Mouse (Mus musculus): Measurements from ENCODE around the gene Plekha5. TPM values are rescaled to one million over a fixed set of nuclear protein-coding genes. Genes with fewer than 3 reads are reported as not detected.

Plekha5 gene
- polyA plus RNA-seq, 1 experiment: 19.0 TPM

DNA sequence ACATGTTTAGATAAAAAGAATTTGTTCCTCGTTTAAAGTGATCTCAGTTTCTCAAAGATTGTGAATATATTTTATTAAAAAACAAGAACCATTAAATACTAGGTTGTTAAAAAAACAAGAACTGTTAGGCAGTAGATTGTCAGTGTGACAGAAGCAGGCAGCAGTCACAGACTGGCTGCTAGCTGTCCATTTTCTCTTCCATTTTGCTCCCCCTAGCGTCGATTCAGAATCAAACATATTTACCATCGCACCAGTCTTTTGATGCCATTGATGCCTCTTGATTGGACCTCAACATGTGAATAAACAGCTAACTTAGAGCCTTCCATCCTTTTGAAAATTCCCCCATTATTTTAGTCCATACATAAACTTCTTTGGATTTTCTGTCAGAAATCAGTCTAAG is 130.4 kb downstream of the Plekha5 start:
- TF ChIP-seq POLR2A (IDR thresholded peaks at IDR 0.05; ENCODE audit: low read depth, low read length) (no peak), CTCF (IDR thresholded peaks at IDR 0.05; ENCODE audit: extremely low read depth, insufficient read length, insufficient replicate concordance, low read depth, low read length) (no peak)
- WGBS: 62% methylated on average over 4 of the region's 4 CpGs

DNA sequence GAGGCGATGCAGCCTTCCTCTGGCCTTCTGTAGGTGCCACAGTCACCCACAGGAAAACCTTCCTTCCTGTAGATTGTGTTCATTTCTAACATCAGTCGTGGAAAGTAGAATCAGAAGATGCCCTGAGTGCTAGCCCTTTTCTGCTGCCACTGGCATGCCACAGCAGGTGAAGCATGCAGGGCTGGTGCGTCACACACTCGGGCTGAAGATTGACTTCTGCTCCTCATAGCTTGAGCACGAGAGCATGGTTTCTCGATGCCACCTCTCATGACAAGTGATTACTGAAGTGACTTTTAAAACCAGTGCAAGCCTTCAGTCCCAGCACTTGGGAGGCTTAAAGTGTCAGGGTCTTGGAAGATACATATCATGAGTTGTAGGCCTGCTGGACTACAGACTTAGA is 135.6 kb downstream of the Plekha5 start:
- no peak for TF ChIP-seq CTCF (IDR thresholded peaks at IDR 0.05; ENCODE audit: extremely low read depth, insufficient read length, insufficient replicate concordance, low read depth, low read length)
- no peak for TF ChIP-seq POLR2A (IDR thresholded peaks at IDR 0.05; ENCODE audit: low read depth, low read length)
- H3K36me3 ChIP-seq (ENCODE audit: control insufficient read depth, insufficient read depth, low read length): peaks cover 12% of the 10 kb centered on the region
- peaks cover 4% of the 10 kb centered on the region for H3K4me1 ChIP-seq (ENCODE audit: control insufficient read depth, insufficient read depth, insufficient read length, low read length)
- H3K4me3 ChIP-seq (ENCODE audit: low read depth, low read length): no peak overlapping the region
- WGBS: 86% methylated on average over 6 of the region's 6 CpGs
- no peaks in the 10 kb centered on the region for H3K27me3 ChIP-seq (ENCODE audit: control insufficient read depth, insufficient read depth, low read length)
- H3K27ac ChIP-seq (ENCODE audit: insufficient read depth, low read depth, low read length): no peak overlapping the region

More for the DNA sequence above, 130.4 kb downstream of the Plekha5 start:
- H3K4me3 ChIP-seq (ENCODE audit: low read depth, low read length): no peak overlapping the region
- H3K27ac ChIP-seq (ENCODE audit: insufficient read depth, low read depth, low read length): no peak overlapping the region
- no peaks in the 10 kb centered on the region for H3K27me3 ChIP-seq (ENCODE audit: control insufficient read depth, insufficient read depth, low read length)
- H3K4me1 ChIP-seq (ENCODE audit: control insufficient read depth, insufficient read depth, insufficient read length, low read length): no peaks in the 10 kb centered on the region
- peaks cover 38% of the 10 kb centered on the region for H3K36me3 ChIP-seq (ENCODE audit: control insufficient read depth, insufficient read depth, low read length)

DNA sequence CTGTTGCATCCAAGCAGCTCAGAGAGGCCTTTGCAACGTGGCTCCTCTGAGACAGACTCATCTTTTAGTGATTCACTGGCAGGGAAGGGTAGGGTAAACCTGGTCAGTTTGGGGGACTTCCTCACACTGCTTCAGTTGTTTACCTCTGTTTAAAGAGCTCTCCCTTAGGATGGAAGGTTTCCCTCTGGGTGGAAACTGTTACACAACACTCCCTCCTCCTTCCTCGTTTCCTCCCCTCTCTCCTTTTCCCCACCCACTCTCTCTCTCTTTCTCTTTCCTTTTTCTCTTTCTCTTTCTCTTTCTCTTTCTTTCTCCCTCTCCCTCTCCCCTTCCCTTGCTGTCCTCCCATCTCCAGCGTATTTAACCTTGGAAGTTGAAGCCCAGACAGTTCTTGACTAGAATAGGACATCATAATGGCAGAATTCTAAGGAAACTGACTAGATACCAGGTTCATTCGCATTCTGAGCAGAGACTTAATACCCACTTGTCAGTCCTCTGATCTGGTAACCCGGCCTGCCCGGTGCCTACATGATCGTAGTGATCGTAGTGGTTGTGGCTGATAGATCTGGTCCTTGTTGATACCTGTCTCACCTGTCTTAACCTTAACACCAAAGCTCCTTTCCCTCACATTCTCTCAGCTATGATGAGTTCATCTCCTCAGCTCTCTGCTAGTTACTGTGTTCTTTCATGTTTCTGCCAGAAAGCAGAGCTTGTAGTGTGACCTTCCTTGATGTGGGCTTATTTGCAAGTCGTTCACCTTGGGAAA is 137.5 kb downstream of the Plekha5 start:
- H3K27ac ChIP-seq (ENCODE audit: insufficient read depth, low read depth, low read length): peak overlapping the region; percentile 4; the same call in 1 of the 2 replicates
- H3K4me3 ChIP-seq (ENCODE audit: low read depth, low read length): no peak overlapping the region
- peaks cover 9% of the 10 kb centered on the region for H3K36me3 ChIP-seq (ENCODE audit: control insufficient read depth, insufficient read depth, low read length)
- H3K4me1 ChIP-seq (ENCODE audit: control insufficient read depth, insufficient read depth, insufficient read length, low read length): peaks cover 4% of the 10 kb centered on the region
- WGBS: 78% methylated on average over 9 of the region's 9 CpGs
- no peaks in the 10 kb centered on the region for H3K27me3 ChIP-seq (ENCODE audit: control insufficient read depth, insufficient read depth, low read length)
- TF ChIP-seq POLR2A (IDR thresholded peaks at IDR 0.05; ENCODE audit: low read depth, low read length): no peak
- no peak for TF ChIP-seq CTCF (IDR thresholded peaks at IDR 0.05; ENCODE audit: extremely low read depth, insufficient read length, insufficient replicate concordance, low read depth, low read length)

- WGBS: 90% methylated on average over 9 of the region's 9 CpGs
- H3K36me3 ChIP-seq (ENCODE audit: control insufficient read depth, insufficient read depth, low read length): peaks cover 11% of the 10 kb centered on the region
- no peak for TF ChIP-seq CTCF (IDR thresholded peaks at IDR 0.05; ENCODE audit: extremely low read depth, insufficient read length, insufficient replicate concordance, low read depth, low read length)
- TF ChIP-seq POLR2A (IDR thresholded peaks at IDR 0.05; ENCODE audit: low read depth, low read length): no peak
These were observed 138.2 kb downstream of the Plekha5 start for GRCm38 (mm10) chr6:140561917-140562590.

GRCm38 (mm10) chr6:140567199-140567598 is 143.3 kb downstream of the Plekha5 start:
- H3K4me3 ChIP-seq (ENCODE audit: low read depth, low read length): no peak overlapping the region
- 94% methylated on average over 2 of the region's 2 CpGs for WGBS

More at GRCm38 (mm10) chr6:140561917-140562590, 138.2 kb downstream of the Plekha5 start:
- H3K4me1 ChIP-seq (ENCODE audit: control insufficient read depth, insufficient read depth, insufficient read length, low read length): peaks cover 4% of the 10 kb centered on the region
- H3K4me3 ChIP-seq (ENCODE audit: low read depth, low read length): no peak overlapping the region
- H3K27ac ChIP-seq (ENCODE audit: insufficient read depth, low read depth, low read length): no peak overlapping the region
- H3K27me3 ChIP-seq (ENCODE audit: control insufficient read depth, insufficient read depth, low read length): no peaks in the 10 kb centered on the region

GRCm38 (mm10) chr6:140567897-140568296 is 144.0 kb downstream of the Plekha5 start:
- H3K36me3 ChIP-seq (ENCODE audit: control insufficient read depth, insufficient read depth, low read length): peaks cover 17% of the 10 kb centered on the region
- WGBS: 69% methylated on average over 2 of the region's 2 CpGs
- H3K27ac ChIP-seq (ENCODE audit: insufficient read depth, low read depth, low read length): no peak overlapping the region
- TF ChIP-seq CTCF (IDR thresholded peaks at IDR 0.05; ENCODE audit: extremely low read depth, insufficient read length, insufficient replicate concordance, low read depth, low read length) (no peak), POLR2A (IDR thresholded peaks at IDR 0.05; ENCODE audit: low read depth, low read length) (no peak)
- no peaks in the 10 kb centered on the region for H3K4me1 ChIP-seq (ENCODE audit: control insufficient read depth, insufficient read depth, insufficient read length, low read length)
- no peaks in the 10 kb centered on the region for H3K27me3 ChIP-seq (ENCODE audit: control insufficient read depth, insufficient read depth, low read length)
- H3K4me3 ChIP-seq (ENCODE audit: low read depth, low read length): no peak overlapping the region

More at GRCm38 (mm10) chr6:140567199-140567598, 143.3 kb downstream of the Plekha5 start:
- TF ChIP-seq POLR2A (IDR thresholded peaks at IDR 0.05; ENCODE audit: low read depth, low read length): no peak
- TF ChIP-seq CTCF (IDR thresholded peaks at IDR 0.05; ENCODE audit: extremely low read depth, insufficient read length, insufficient replicate concordance, low read depth, low read length): no peak
- Histone ChIP-seq H3K4me1 (ENCODE audit: control insufficient read depth, insufficient read depth, insufficient read length, low read length) (no peaks in the 10 kb centered on the region), H3K27ac (ENCODE audit: insufficient read depth, low read depth, low read length) (no peak overlapping the region), H3K36me3 (ENCODE audit: control insufficient read depth, insufficient read depth, low read length) (peaks cover 15% of the 10 kb centered on the region), H3K27me3 (ENCODE audit: control insufficient read depth, insufficient read depth, low read length) (no peaks in the 10 kb centered on the region)

- Histone ChIP-seq H3K4me3 (ENCODE audit: low read depth, low read length) (no peak overlapping the region), H3K27ac (ENCODE audit: insufficient read depth, low read depth, low read length) (peak overlapping the region; percentile 50; the same call in 1 of the 2 replicates), H3K27me3 (ENCODE audit: control insufficient read depth, insufficient read depth, low read length) (no peaks in the 10 kb centered on the region), H3K36me3 (ENCODE audit: control insufficient read depth, insufficient read depth, low read length) (peaks cover 29% of the 10 kb centered on the region), H3K4me1 (ENCODE audit: control insufficient read depth, insufficient read depth, insufficient read length, low read length) (no peaks in the 10 kb centered on the region)
- WGBS: 27% methylated on average over 11 of the region's 11 CpGs
- TF ChIP-seq CTCF (IDR thresholded peaks at IDR 0.05; ENCODE audit: extremely low read depth, insufficient read length, insufficient replicate concordance, low read depth, low read length): no peak
- TF ChIP-seq POLR2A (IDR thresholded peaks at IDR 0.05; ENCODE audit: low read depth, low read length): no peak
These were observed 146.3 kb downstream of the Plekha5 start for GRCm38 (mm10) chr6:140570152-140570551.
